Mouse (Mus musculus): Measurements from ENCODE around the gene Slc38a3. TPM values are rescaled to one million over a fixed set of nuclear protein-coding genes. Genes with fewer than 3 reads are reported as not detected.

Slc38a3 gene
- polyA plus RNA-seq, 1 experiment, result 10.6 TPM

GRCm38 (mm10) chr9:107607036-107607435, 62.3 kb downstream of the Slc38a3 start:
- no peak overlapping the region for H3K27ac ChIP-seq (ENCODE audit: insufficient read depth, low read length)
- no peak for DNase-seq (ENCODE audit: low read depth in 1 of 2, low spot score in 2 of 2)
- TF ChIP-seq POLR2A (IDR thresholded peaks at IDR 0.05; ENCODE audit: low read depth, low read length) (no peak), CTCF (IDR thresholded peaks at IDR 0.05; ENCODE audit: extremely low read depth, insufficient read depth, insufficient read length, insufficient replicate concordance) (no peak)
- peaks cover 18% of the 10 kb centered on the region for H3K4me1 ChIP-seq (ENCODE audit: control insufficient read depth, insufficient read depth, insufficient read length)
- no peaks in the 10 kb centered on the region for H3K27me3 ChIP-seq (ENCODE audit: control insufficient read depth, insufficient read depth, low read length)
- no peaks in the 10 kb centered on the region for H3K36me3 ChIP-seq (ENCODE audit: control insufficient read depth, insufficient read depth, low read length)
- 94% methylated on average over 2 of the region's 2 CpGs for WGBS
- no peak overlapping the region for H3K4me3 ChIP-seq (ENCODE audit: extremely low read depth, insufficient read depth, insufficient read length)

- H3K36me3 ChIP-seq (ENCODE audit: control insufficient read depth, insufficient read depth, low read length), result no peaks in the 10 kb centered on the region
- WGBS, result 80% methylated on average over 9 of the region's 9 CpGs
- no peak for DNase-seq (ENCODE audit: low read depth in 1 of 2, low spot score in 2 of 2)
- H3K4me1 ChIP-seq (ENCODE audit: control insufficient read depth, insufficient read depth, insufficient read length), result peaks cover 20% of the 10 kb centered on the region
- no peaks in the 10 kb centered on the region for H3K27me3 ChIP-seq (ENCODE audit: control insufficient read depth, insufficient read depth, low read length)
- TF ChIP-seq POLR2A (IDR thresholded peaks at IDR 0.05; ENCODE audit: low read depth, low read length) (no peak), CTCF (IDR thresholded peaks at IDR 0.05; ENCODE audit: extremely low read depth, insufficient read depth, insufficient read length, insufficient replicate concordance) (no peak)
- H3K4me3 ChIP-seq (ENCODE audit: extremely low read depth, insufficient read depth, insufficient read length), result no peak overlapping the region
- no peak overlapping the region for H3K27ac ChIP-seq (ENCODE audit: insufficient read depth, low read length)
Observed at GRCm38 (mm10) chr9:107606591-107606990, 62.7 kb downstream of the Slc38a3 start.

- H3K27ac ChIP-seq (ENCODE audit: insufficient read depth, low read length), result no peak overlapping the region
- no peaks in the 10 kb centered on the region for H3K36me3 ChIP-seq (ENCODE audit: control insufficient read depth, insufficient read depth, low read length)
- TF ChIP-seq CTCF (IDR thresholded peaks at IDR 0.05; ENCODE audit: extremely low read depth, insufficient read depth, insufficient read length, insufficient replicate concordance) (no peak), POLR2A (IDR thresholded peaks at IDR 0.05; ENCODE audit: low read depth, low read length) (no peak)
- 66% methylated on average over 23 of the region's 23 CpGs for WGBS
- H3K27me3 ChIP-seq (ENCODE audit: control insufficient read depth, insufficient read depth, low read length), result no peaks in the 10 kb centered on the region
- H3K4me1 ChIP-seq (ENCODE audit: control insufficient read depth, insufficient read depth, insufficient read length), result peaks cover 24% of the 10 kb centered on the region
- H3K4me3 ChIP-seq (ENCODE audit: extremely low read depth, insufficient read depth, insufficient read length), result no peak overlapping the region
- no peak for DNase-seq (ENCODE audit: low read depth in 1 of 2, low spot score in 2 of 2)
Observed at GRCm38 (mm10) chr9:107605041-107605661, 64.2 kb downstream of the Slc38a3 start.

GRCm38 (mm10) chr9:107603251-107603650, 66.1 kb downstream of the Slc38a3 start:
- Histone ChIP-seq H3K27ac (ENCODE audit: insufficient read depth, low read length) (no peak overlapping the region), H3K27me3 (ENCODE audit: control insufficient read depth, insufficient read depth, low read length) (no peaks in the 10 kb centered on the region), H3K36me3 (ENCODE audit: control insufficient read depth, insufficient read depth, low read length) (no peaks in the 10 kb centered on the region), H3K4me1 (ENCODE audit: control insufficient read depth, insufficient read depth, insufficient read length) (peaks cover 24% of the 10 kb centered on the region), H3K4me3 (ENCODE audit: extremely low read depth, insufficient read depth, insufficient read length) (no peak overlapping the region)
- whole genome bisulfite sequencing, result 40% methylated on average over 6 of the region's 6 CpGs
- TF ChIP-seq POLR2A (IDR thresholded peaks at IDR 0.05; ENCODE audit: low read depth, low read length) (no peak), CTCF (IDR thresholded peaks at IDR 0.05; ENCODE audit: extremely low read depth, insufficient read depth, insufficient read length, insufficient replicate concordance) (no peak)
- peak in 1 of 2 experiments; percentile 52 for DNase-seq (ENCODE audit: low read depth in 1 of 2, low spot score in 2 of 2)

- no peak for TF ChIP-seq POLR2A (IDR thresholded peaks at IDR 0.05; ENCODE audit: low read depth, low read length)
- TF ChIP-seq CTCF (IDR thresholded peaks at IDR 0.05; ENCODE audit: extremely low read depth, insufficient read depth, insufficient read length, insufficient replicate concordance), result peak; percentile 99
- DNase-seq (ENCODE audit: low read depth in 1 of 2, low spot score in 2 of 2), result peak; percentile 65 to 87
- Histone ChIP-seq H3K36me3 (ENCODE audit: control insufficient read depth, insufficient read depth, low read length) (no peaks in the 10 kb centered on the region), H3K4me3 (ENCODE audit: extremely low read depth, insufficient read depth, insufficient read length) (no peak overlapping the region), H3K4me1 (ENCODE audit: control insufficient read depth, insufficient read depth, insufficient read length) (peaks cover 24% of the 10 kb centered on the region), H3K27me3 (ENCODE audit: control insufficient read depth, insufficient read depth, low read length) (no peaks in the 10 kb centered on the region), H3K27ac (ENCODE audit: insufficient read depth, low read length) (no peak overlapping the region)
- 3% methylated on average over 10 of the region's 10 CpGs for WGBS
Observed at GRCm38 (mm10) chr9:107602068-107602648, 67.2 kb downstream of the Slc38a3 start.

- Histone ChIP-seq H3K27me3 (ENCODE audit: control insufficient read depth, insufficient read depth, low read length) (no peaks in the 10 kb centered on the region), H3K4me3 (ENCODE audit: extremely low read depth, insufficient read depth, insufficient read length) (no peak overlapping the region), H3K4me1 (ENCODE audit: control insufficient read depth, insufficient read depth, insufficient read length) (peaks cover 24% of the 10 kb centered on the region), H3K27ac (ENCODE audit: insufficient read depth, low read length) (no peak overlapping the region), H3K36me3 (ENCODE audit: control insufficient read depth, insufficient read depth, low read length) (no peaks in the 10 kb centered on the region)
- 84% methylated on average over 11 of the region's 11 CpGs for WGBS
- DNase-seq (ENCODE audit: low read depth in 1 of 2, low spot score in 2 of 2), result no peak
- no peak for TF ChIP-seq POLR2A (IDR thresholded peaks at IDR 0.05; ENCODE audit: low read depth, low read length)
- TF ChIP-seq CTCF (IDR thresholded peaks at IDR 0.05; ENCODE audit: extremely low read depth, insufficient read depth, insufficient read length, insufficient replicate concordance), result no peak
Observed at GRCm38 (mm10) chr9:107601275-107601674, 68.1 kb downstream of the Slc38a3 start.

- TF ChIP-seq CTCF (IDR thresholded peaks at IDR 0.05; ENCODE audit: extremely low read depth, insufficient read depth, insufficient read length, insufficient replicate concordance) (no peak), POLR2A (IDR thresholded peaks at IDR 0.05; ENCODE audit: low read depth, low read length) (no peak)
- DNase-seq (ENCODE audit: low read depth in 1 of 2, low spot score in 2 of 2), result no peak
- 76% methylated on average over 12 of the region's 12 CpGs for WGBS
Observed at GRCm38 (mm10) chr9:107600745-107601144, 68.6 kb downstream of the Slc38a3 start.

More at GRCm38 (mm10) chr9:107600745-107601144, 68.6 kb downstream of the Slc38a3 start:
- peaks cover 24% of the 10 kb centered on the region for H3K4me1 ChIP-seq (ENCODE audit: control insufficient read depth, insufficient read depth, insufficient read length)
- no peak overlapping the region for H3K4me3 ChIP-seq (ENCODE audit: extremely low read depth, insufficient read depth, insufficient read length)
- H3K27me3 ChIP-seq (ENCODE audit: control insufficient read depth, insufficient read depth, low read length), result no peaks in the 10 kb centered on the region
- H3K36me3 ChIP-seq (ENCODE audit: control insufficient read depth, insufficient read depth, low read length), result no peaks in the 10 kb centered on the region
- no peak overlapping the region for H3K27ac ChIP-seq (ENCODE audit: insufficient read depth, low read length)

Other genes with a start within 250 kb of the Slc38a3 start
- 28.6 and 33.4 TPM in 2 replicates for gene Tmem115, start 135.6 kb downstream of the Slc38a3 start, polyA plus RNA-seq (2012; rRNA removed)
- 33.1 and 42.8 TPM in 2 replicates for gene Cyb561d2, start 127.3 kb downstream of the Slc38a3 start, polyA plus RNA-seq (2012; rRNA removed)
- 24.4 and 26.3 TPM in 2 replicates for gene Nprl2, start 127.3 kb downstream of the Slc38a3 start, polyA plus RNA-seq (2012; rRNA removed)
- gene Zmynd10, start 122.2 kb downstream of the Slc38a3 start, polyA plus RNA-seq (2012; rRNA removed), result 0.84 and 0.88 TPM in 2 replicates
- gene Rassf1, start 118.0 kb downstream of the Slc38a3 start, polyA plus RNA-seq (2012; rRNA removed), result 20.9 and 23.5 TPM in 2 replicates
- gene Tusc2, start 106.3 kb downstream of the Slc38a3 start, polyA plus RNA-seq (2012; rRNA removed), result 32.5 and 49.1 TPM in 2 replicates
- 38.1 and 44.3 TPM in 2 replicates for gene Hyal2, start 101.6 kb downstream of the Slc38a3 start, polyA plus RNA-seq (2012; rRNA removed)
- gene Hyal1, start 92.6 kb downstream of the Slc38a3 start, polyA plus RNA-seq (2012; rRNA removed), result 3.2 and 3.7 TPM in 2 replicates
- 34.1 and 36.8 TPM in 2 replicates for gene Naa80, start 90.6 kb downstream of the Slc38a3 start, polyA plus RNA-seq (2012; rRNA removed)
- gene Hyal3, start 88.7 kb downstream of the Slc38a3 start, polyA plus RNA-seq (2012; rRNA removed), result 0.54 and 1.00 TPM in 2 replicates
- gene Ifrd2, start 81.9 kb downstream of the Slc38a3 start, polyA plus RNA-seq (2012; rRNA removed), result 71.2 and 78.3 TPM in 2 replicates
- gene Sema3b, start 60.3 kb downstream of the Slc38a3 start, polyA plus RNA-seq (2012; rRNA removed), result 3.3 TPM in 2 replicates
- 752 and 1,030 TPM in 2 replicates for gene Gnai2, start 34.2 kb downstream of the Slc38a3 start, polyA plus RNA-seq (2012; rRNA removed)
- gene Gnat1, start 10.2 kb upstream of the Slc38a3 start, polyA plus RNA-seq (2012; rRNA removed), result not detected in 2 replicates
- 61.1 and 61.6 TPM in 2 replicates for gene Sema3f, start 40.9 kb upstream of the Slc38a3 start, polyA plus RNA-seq (2012; rRNA removed)
- 70.3 and 76.0 TPM in 2 replicates for gene Rbm5, start 101.5 kb upstream of the Slc38a3 start, polyA plus RNA-seq (2012; rRNA removed)
- gene Rbm6, start 203.7 kb upstream of the Slc38a3 start, polyA plus RNA-seq (2012; rRNA removed), result 10.2 and 12.4 TPM in 2 replicates
- 23.4 and 29.3 TPM in 2 replicates for gene Mon1a, start 218.6 kb upstream of the Slc38a3 start, polyA plus RNA-seq (2012; rRNA removed)
- gene Mst1r, start 237.3 kb upstream of the Slc38a3 start, polyA plus RNA-seq (2012; rRNA removed), result 1.8 and 2.7 TPM in 2 replicates

Data from spleen, adult 2 months (tissue).